In genomic region chr13:98607885-98608477, GRCm38 (mm10) we compare ENCODE assay signal across 28 mouse cellular contexts. TPM values are rescaled to one million over a fixed set of nuclear protein-coding genes. Genes with fewer than 3 reads are reported as not detected.
DNase-seq lines count a peak whose midpoint lies in the region; ATAC-seq and TF ChIP-seq lines count a peak whose summit lies in the region.
"Had no signal": no experiment of that assay in that cellular context is flagged by ENCODE, and none has a peak within 500 bp of the region (broad histone marks: within the 10 kb centered on the region; RNA-seq: fewer than 3 reads in every experiment).

No protein-coding gene starts in this region.

- no peaks in the 10 kb centered on the region for H3K36me3 ChIP-seq in forebrain, embryonic 14.5 days (ENCODE audit: control insufficient read depth, insufficient read depth, low read length)
- H3K36me3 ChIP-seq in forebrain, embryonic 12.5 days (replicated peaks) = no peaks in the 10 kb centered on the region
- no peaks in the 10 kb centered on the region for H3K36me3 ChIP-seq in kidney, postnatal 0 days (ENCODE audit: insufficient read depth, low read length)
- H3K36me3 ChIP-seq in lung, postnatal 0 days (ENCODE audit: insufficient read depth, low read length) = no peaks in the 10 kb centered on the region
- H3K36me3 ChIP-seq: hindbrain, embryonic 15.5 days; midbrain, embryonic 12.5 days had no signal

- intact Hi-C loops in gastrocnemius, postnatal 14 days (cut with DNase I; ENCODE audit: low total_unique reads) = no loop called here

- no peak overlapping the region for H3K27ac ChIP-seq in forebrain, embryonic 14.5 days (ENCODE audit: low read depth, low read length)
- no peak overlapping the region for H3K27ac ChIP-seq in forebrain, embryonic 12.5 days
- no peak overlapping the region for H3K27ac ChIP-seq in kidney, postnatal 0 days
- no peak overlapping the region for H3K27ac ChIP-seq in lung, postnatal 0 days (ENCODE audit: low read length)
- H3K27ac ChIP-seq: forebrain, embryonic 13.5 days; heart, adult 2 months; hindbrain, embryonic 15.5 days; midbrain, embryonic 12.5 days had no signal

- no peak overlapping the region for H3K4me3 ChIP-seq in forebrain, embryonic 14.5 days (ENCODE audit: low read depth, low read length)
- H3K4me3 ChIP-seq in forebrain, embryonic 12.5 days (replicated peaks) = no peak overlapping the region
- H3K4me3 ChIP-seq in kidney, postnatal 0 days (replicated peaks; ENCODE audit: low read depth, low read length) = no peak overlapping the region
- no peak overlapping the region for H3K4me3 ChIP-seq in lung, postnatal 0 days (ENCODE audit: low read depth, low read length)
- H3K4me3 ChIP-seq: forebrain, embryonic 13.5 days; heart, adult 2 months; hindbrain, embryonic 15.5 days; midbrain, embryonic 12.5 days had no signal

- no peaks in the 10 kb centered on the region for H3K4me1 ChIP-seq in forebrain, embryonic 14.5 days (ENCODE audit: control insufficient read depth, insufficient read depth, low read length)
- no peaks in the 10 kb centered on the region for H3K4me1 ChIP-seq in forebrain, embryonic 12.5 days
- H3K4me1 ChIP-seq in kidney, postnatal 0 days (replicated peaks; ENCODE audit: insufficient read depth, low read length) = no peaks in the 10 kb centered on the region
- H3K4me1 ChIP-seq in lung, postnatal 0 days (ENCODE audit: insufficient read depth, low read depth, low read length) = no peaks in the 10 kb centered on the region; the same call in 1 of the 2 replicates
- H3K4me1 ChIP-seq: forebrain, embryonic 13.5 days; hindbrain, embryonic 15.5 days; midbrain, embryonic 12.5 days had no signal

- H3K9me3 ChIP-seq in forebrain, embryonic 14.5 days (replicated peaks; ENCODE audit: control insufficient read depth, low read length) = no peaks in the 10 kb centered on the region
- H3K9me3 ChIP-seq in forebrain, embryonic 12.5 days = peaks cover 2% of the 10 kb centered on the region; the same call in 1 of the 2 replicates
- H3K9me3 ChIP-seq in kidney, postnatal 0 days (replicated peaks; ENCODE audit: low read length) = no peaks in the 10 kb centered on the region
- H3K9me3 ChIP-seq in lung, postnatal 0 days (ENCODE audit: low read length) = no peaks in the 10 kb centered on the region
- H3K9me3 ChIP-seq: forebrain, embryonic 13.5 days; hindbrain, embryonic 15.5 days had no signal

- H3K27me3 ChIP-seq in forebrain, embryonic 14.5 days (replicated peaks; ENCODE audit: control insufficient read depth, insufficient read depth, low read length) = no peaks in the 10 kb centered on the region
- H3K27me3 ChIP-seq in forebrain, embryonic 12.5 days = no peaks in the 10 kb centered on the region
- no peaks in the 10 kb centered on the region for H3K27me3 ChIP-seq in kidney, postnatal 0 days (ENCODE audit: insufficient read depth, low read length)
- H3K27me3 ChIP-seq in lung, postnatal 0 days (replicated peaks; ENCODE audit: insufficient read depth, low read length) = no peaks in the 10 kb centered on the region
- H3K27me3 ChIP-seq: forebrain, embryonic 13.5 days; hindbrain, embryonic 15.5 days; midbrain, embryonic 12.5 days had no signal

- 71% methylated on average over 9 of the region's 9 CpGs for WGBS in forebrain, embryonic 14.5 days
- WGBS in forebrain, embryonic 12.5 days = 75% methylated on average over 9 of the region's 9 CpGs
- 16% methylated on average over 9 of the region's 9 CpGs for WGBS in kidney, postnatal 0 days
- 49% methylated on average over 9 of the region's 9 CpGs for WGBS in lung, postnatal 0 days

- no peak for TF ChIP-seq EP300 in lung, postnatal 0 days (IDR thresholded peaks at IDR 0.05)

- no peak overlapping the region for H3K4me2 ChIP-seq in forebrain, embryonic 14.5 days (ENCODE audit: low read length)
- H3K4me2 ChIP-seq in forebrain, embryonic 12.5 days = no peak overlapping the region
- H3K4me2 ChIP-seq in kidney, postnatal 0 days (ENCODE audit: low read length) = no peak overlapping the region
- H3K4me2 ChIP-seq in lung, postnatal 0 days (replicated peaks; ENCODE audit: low read depth, low read length) = no peak overlapping the region
- H3K4me2 ChIP-seq: forebrain, embryonic 13.5 days; hindbrain, embryonic 15.5 days; midbrain, embryonic 12.5 days had no signal

- no peak overlapping the region for H3K9ac ChIP-seq in forebrain, embryonic 14.5 days (ENCODE audit: low read length)
- no peak overlapping the region for H3K9ac ChIP-seq in forebrain, embryonic 12.5 days
- no peak overlapping the region for H3K9ac ChIP-seq in kidney, postnatal 0 days (ENCODE audit: low read depth, low read length)
- H3K9ac ChIP-seq in lung, postnatal 0 days (replicated peaks; ENCODE audit: low read depth) = no peak overlapping the region
- H3K9ac ChIP-seq: forebrain, embryonic 13.5 days; hindbrain, embryonic 15.5 days; midbrain, embryonic 12.5 days had no signal

- TF ChIP-seq CTCF in kidney, postnatal 0 days (IDR thresholded peaks at IDR 0.05; ENCODE audit: low read depth) = 0 out of 2 replicates have a peak, but pooled peaks have one; percentile 31
- TF ChIP-seq CTCF in lung, postnatal 0 days (IDR thresholded peaks at IDR 0.05) = peak; percentile 20; the same call in 1 of the 2 replicates

- no peak for ATAC-seq in forebrain, embryonic 14.5 days
- ATAC-seq in forebrain, embryonic 12.5 days (ENCODE audit: low FRiP score) = no peak
- peak; percentile 74 for ATAC-seq in kidney, postnatal 0 days (replicated peaks; ENCODE audit: low FRiP score, low read depth)
- ATAC-seq in lung, postnatal 0 days = peak; percentile 30; the same call in 1 of the 2 replicates
- ATAC-seq: forebrain, embryonic 13.5 days had no signal

- DNase-seq in forebrain, embryonic 14.5 days (ENCODE audit: low spot score) = peak; percentile 9
- peak; percentile 89 for DNase-seq in kidney, postnatal 0 days (ENCODE audit: low spot score)
- no peak for DNase-seq in kidney, adult 11 months
- DNase-seq in lung, postnatal 0 days (ENCODE audit: low spot score) = no peak
- DNase-seq in lung, postnatal 4 days = no peak
- DNase-seq in gastrocnemius, postnatal 14 days = no peak
- DNase-seq: adrenal gland, postnatal 36 days; cerebellum, adult 2 months; gastrocnemius, postnatal 10 days; heart, adult 2 months; heart, postnatal 36 days; liver; retina, postnatal 1 day; right cerebral cortex, postnatal 4 days; thymus, postnatal 36 days had no signal

RNA-seq across cellular contexts. Expression of gene Tmem174, which starts 29.2 kb away (rescaled TPM):
- polyA plus RNA-seq in forebrain, embryonic 14.5 days (2014; fragmentation: Nextera tagmentation; extraction: Ambion mirVana) = not detected in 2 replicates
- polyA plus RNA-seq in forebrain, embryonic 12.5 days (2016; fragmentation: Nextera tagmentation; extraction: Ambion mirVana) = not detected in 2 replicates
- 102 and 105 TPM in 2 replicates for polyA plus RNA-seq in kidney, postnatal 0 days (2015; fragmentation: Nextera tagmentation; extraction: Ambion mirVana)
- polyA plus RNA-seq in lung, postnatal 0 days (2015; fragmentation: Nextera tagmentation; extraction: Ambion mirVana) = 0.05 TPM in 1 of 2 replicates, not detected in the other
- not detected for total RNA-seq in gastrocnemius, postnatal 14 days (2021)
- total RNA-seq: adrenal gland, postnatal 36 days; gastrocnemius, postnatal 10 days; heart, adult 2 months; heart, postnatal 36 days; layer of hippocampus, postnatal 25 days; left cerebral cortex, postnatal 36 days; megakaryocyte progenitor cell, adult 5-6 weeks; MEL; monocyte, adult 5-6 weeks had no signal
- polyA plus RNA-seq: embryonic facial prominence, embryonic 11.5 days; forebrain, embryonic 13.5 days; heart, adult 2 months; heart, embryonic 14.5 days; hindbrain, embryonic 15.5 days; liver, embryonic 16.5 days; midbrain, embryonic 12.5 days; neural tube, embryonic 11.5 days had no signal

Comparison
In these comparisons a context has a peak if more than half of its experiments do, and no peak if none do; other contexts are left out.
1. DNase-seq: peak in forebrain, embryonic 14.5 days (single experiment) and kidney, postnatal 0 days (single experiment); none in kidney, adult 11 months (single experiment), lung, postnatal 0 days (single experiment), lung, postnatal 4 days (0 of 2) and gastrocnemius, postnatal 14 days (single experiment).
2. ATAC-seq: peak in kidney, postnatal 0 days (single experiment) and lung, postnatal 0 days (single experiment); none in forebrain, embryonic 14.5 days (single experiment) and forebrain, embryonic 12.5 days (single experiment).
3. RNA of gene Tmem174, which starts 29.2 kb away (polyA plus RNA-seq): 102 to 105 TPM in kidney, postnatal 0 days; 0.05 TPM in lung, postnatal 0 days, not detected in forebrain, embryonic 14.5 days and not detected in forebrain, embryonic 12.5 days; every median in the first group is over 10 times any median in the second.